Comparison of ENCODE assay signal across 35 mouse cellular contexts in genomic region chr5:145301796-145302195, GRCm38 (mm10). TPM values are rescaled to one million over a fixed set of nuclear protein-coding genes. Genes with fewer than 3 reads are reported as not detected.
"Had no signal": no experiment of that assay in that cellular context is flagged by ENCODE, and none has a peak within 500 bp of the region (broad histone marks: within the 10 kb centered on the region; RNA-seq: fewer than 3 reads in every experiment).

No protein-coding gene starts in this region.

RNA-seq across cellular contexts. Expression of gene Cyp3a57, which starts 43.3 kb away (rescaled TPM):
- total RNA-seq: heart, postnatal 10 days; heart, postnatal 14 days; heart, postnatal 25 days; heart, postnatal 36 days; heart, postnatal 4 days; hematopoietic stem cell, adult 5-6 weeks; hindbrain, postnatal 0 days; layer of hippocampus, adult 18-20 months; layer of hippocampus, adult 2 months; layer of hippocampus, postnatal 14 days; layer of hippocampus, postnatal 25 days; layer of hippocampus, postnatal 36 days; left cerebral cortex, adult 18-20 months had no signal
- polyA plus RNA-seq: heart, embryonic 12.5 days; heart, embryonic 13.5 days; heart, embryonic 14.5 days; heart, embryonic 15.5 days; heart, embryonic 16.5 days; heart, postnatal 0 days; hindbrain, embryonic 10.5 days; hindbrain, embryonic 11.5 days; hindbrain, embryonic 12.5 days; hindbrain, embryonic 13.5 days; hindbrain, embryonic 14.5 days; hindbrain, embryonic 15.5 days; hindbrain, embryonic 16.5 days; hindbrain, postnatal 0 days; inflammation-experienced regulatory T-cells, adult 6 months; intestine, embryonic 15.5 days; intestine, embryonic 16.5 days; intestine, postnatal 0 days; kidney, adult 2 months; kidney, embryonic 14.5 days; kidney, embryonic 15.5 days; kidney, embryonic 16.5 days; large intestine, adult 2 months had no signal
